Mouse (Mus musculus): ENCODE data around the gene Racgap1.

Racgap1 gene

GRCm38 (mm10) chr15:99663964-99664599, 12.6 kb upstream of the Racgap1 start:
- DNase-seq = no peak

- DNase-seq = no peak
Observed at GRCm38 (mm10) chr15:99662371-99662770, 10.9 kb upstream of the Racgap1 start.

GRCm38 (mm10) chr15:99661121-99661830, 9.8 kb upstream of the Racgap1 start:
- no peak for DNase-seq

GRCm38 (mm10) chr15:99658437-99658836, 7.0 kb upstream of the Racgap1 start:
- DNase-seq = no peak

GRCm38 (mm10) chr15:99655956-99656355, 4.5 kb upstream of the Racgap1 start:
- no peak for DNase-seq

- no peak for DNase-seq
Observed at GRCm38 (mm10) chr15:99653876-99654275, 2.4 kb upstream of the Racgap1 start.

GRCm38 (mm10) chr15:99653291-99653690, 1.8 kb upstream of the Racgap1 start:
- no peak for DNase-seq

- no peak for DNase-seq
Observed at GRCm38 (mm10) chr15:99651984-99652872, 772 bp upstream of the Racgap1 start.

- no peak for DNase-seq
Observed at GRCm38 (mm10) chr15:99650304-99650703, 1.2 kb downstream of the Racgap1 start.

- no peak for DNase-seq
Observed at GRCm38 (mm10) chr15:99649067-99649761, 2.2 kb downstream of the Racgap1 start.

GRCm38 (mm10) chr15:99648326-99648725, 3.1 kb downstream of the Racgap1 start:
- no peak for DNase-seq

GRCm38 (mm10) chr15:99644776-99645175, 6.7 kb downstream of the Racgap1 start:
- DNase-seq = no peak

GRCm38 (mm10) chr15:99643832-99644231, 7.6 kb downstream of the Racgap1 start:
- no peak for DNase-seq

GRCm38 (mm10) chr15:99642622-99643021, 8.8 kb downstream of the Racgap1 start:
- DNase-seq = no peak

GRCm38 (mm10) chr15:99638124-99638485, 13.4 kb downstream of the Racgap1 start:
- DNase-seq = no peak

- no peak for DNase-seq
Observed at GRCm38 (mm10) chr15:99637405-99638123, 13.9 kb downstream of the Racgap1 start.

- DNase-seq = no peak
Observed at GRCm38 (mm10) chr15:99634702-99635101, 16.8 kb downstream of the Racgap1 start.

GRCm38 (mm10) chr15:99631618-99632017, 19.8 kb downstream of the Racgap1 start:
- no peak for DNase-seq

- DNase-seq = no peak
Observed at GRCm38 (mm10) chr15:99622063-99622462, 29.4 kb downstream of the Racgap1 start.

- DNase-seq = no peak
Observed at GRCm38 (mm10) chr15:99619821-99620220, 31.6 kb downstream of the Racgap1 start.

- DNase-seq = no peak
Observed at GRCm38 (mm10) chr15:99618595-99618994, 32.9 kb downstream of the Racgap1 start.

- no peak for DNase-seq
Observed at GRCm38 (mm10) chr15:99615246-99615645, 36.2 kb downstream of the Racgap1 start.
